Mouse (Mus musculus) CD4-positive, CD25-positive, alpha-beta regulatory T cell, adult 4 months (primary cell): ENCODE results near the gene 7530416G11Rik. TPM values are rescaled to one million over a fixed set of nuclear protein-coding genes. Genes with fewer than 3 reads are reported as not detected.

Source experiments
- ATAC-seq: one replicate; pipeline ENCODE4 v1.8.0; 2017
- polyA plus RNA-seq, 2 experiments: library from polyadenylated mRNA; unstranded; fragments of 100-300 nt; shearing (Covaris generic); gene quantifications; one replicate each; pipeline ENCODE4 v1.2.1; 2017

The 7530416G11Rik gene
- polyA plus RNA-seq, result not detected

DNA sequence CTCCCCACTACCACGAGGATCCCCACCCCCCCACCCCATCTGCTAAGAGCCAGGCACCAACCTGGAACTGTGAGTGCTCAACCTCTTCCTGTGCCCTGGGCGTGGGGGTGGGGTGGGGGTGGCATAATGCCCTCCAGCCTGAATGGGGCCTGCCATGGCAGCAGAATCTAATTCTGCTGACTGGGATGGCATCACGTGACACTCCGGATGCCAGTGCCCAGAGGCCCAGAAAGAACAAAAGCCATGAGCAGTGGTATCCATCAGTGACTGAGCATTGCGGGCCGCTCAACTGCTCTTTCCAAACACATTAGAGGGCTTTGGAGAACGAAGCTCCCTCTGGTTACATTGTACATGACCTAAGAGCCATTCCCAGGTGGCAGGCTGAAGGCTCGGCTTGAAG is at the start of gene 7530416G11Rik:
Gene 7530416G11Rik (minus strand): TSS at position 101 of the 400 bp plus-strand sequence.
- ATAC-seq, result no peak

- no peak for ATAC-seq
Measured at GRCm38 (mm10) chr15:85546500-85546899, 43.5 kb upstream of the 7530416G11Rik start.

DNA sequence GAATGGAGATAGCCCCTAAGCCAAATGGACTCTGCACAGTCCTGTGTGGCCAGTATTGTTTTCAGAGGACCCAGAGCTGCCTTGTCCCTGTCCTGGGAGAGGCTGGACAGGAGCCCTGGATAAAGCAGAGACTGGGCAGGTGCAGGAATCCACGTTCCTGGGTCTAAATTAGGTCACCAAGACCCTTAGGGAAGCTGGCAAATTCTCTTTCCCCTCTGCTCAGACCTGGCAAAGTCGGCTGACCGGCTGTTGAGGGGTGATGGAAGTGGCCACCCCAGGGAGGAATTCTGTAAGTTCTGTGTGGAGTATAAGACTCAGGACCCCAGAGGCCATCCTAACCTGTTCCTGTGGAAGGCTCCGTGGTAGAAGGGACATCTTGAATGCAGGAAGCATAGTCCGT is 42.3 kb upstream of the 7530416G11Rik start:
- ATAC-seq, result no peak

GRCm38 (mm10) chr15:85538170-85538569 is 35.1 kb upstream of the 7530416G11Rik start:
- ATAC-seq, result no peak

DNA sequence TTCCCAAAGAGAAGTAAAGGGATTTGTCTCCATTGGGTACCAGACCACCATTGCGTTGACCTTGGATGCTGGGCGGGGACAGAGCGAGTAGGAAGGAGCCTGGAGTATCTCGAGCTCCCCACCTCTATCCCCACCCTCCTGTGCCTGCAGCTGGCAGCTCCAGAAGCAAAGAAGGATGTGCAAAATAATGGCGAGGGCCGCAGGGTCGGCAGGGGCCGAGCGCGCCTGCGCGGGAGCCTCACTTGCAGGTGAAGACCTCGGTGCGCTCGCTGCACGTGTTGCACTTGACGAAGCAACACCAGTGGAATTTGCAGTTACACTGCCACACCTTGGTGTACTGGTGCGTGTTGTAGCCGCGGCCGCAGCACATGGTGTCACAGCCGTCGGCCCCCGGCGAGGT is 34.1 kb upstream of the 7530416G11Rik start:
- ATAC-seq, result no peak

DNA sequence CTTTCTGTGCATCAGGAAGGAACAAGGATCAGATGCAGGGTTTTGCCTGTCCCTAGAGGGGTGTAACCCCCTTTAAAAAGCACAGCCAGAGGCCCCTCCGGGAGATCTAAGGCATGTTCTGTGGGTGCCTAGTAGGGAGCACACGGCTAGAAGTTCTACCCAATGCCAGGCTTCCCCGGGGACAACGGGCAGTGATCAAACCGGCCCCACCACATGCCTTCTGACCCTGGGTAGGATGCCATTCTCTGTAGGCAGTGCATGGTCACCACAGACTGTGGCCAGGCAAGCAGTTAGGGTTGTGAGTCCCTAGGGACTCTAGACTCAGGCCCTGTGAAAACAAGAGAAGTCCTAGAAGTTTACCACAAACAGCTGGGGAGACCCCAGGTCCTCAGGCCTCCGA is 31.6 kb upstream of the 7530416G11Rik start:
- ATAC-seq, result no peak

DNA sequence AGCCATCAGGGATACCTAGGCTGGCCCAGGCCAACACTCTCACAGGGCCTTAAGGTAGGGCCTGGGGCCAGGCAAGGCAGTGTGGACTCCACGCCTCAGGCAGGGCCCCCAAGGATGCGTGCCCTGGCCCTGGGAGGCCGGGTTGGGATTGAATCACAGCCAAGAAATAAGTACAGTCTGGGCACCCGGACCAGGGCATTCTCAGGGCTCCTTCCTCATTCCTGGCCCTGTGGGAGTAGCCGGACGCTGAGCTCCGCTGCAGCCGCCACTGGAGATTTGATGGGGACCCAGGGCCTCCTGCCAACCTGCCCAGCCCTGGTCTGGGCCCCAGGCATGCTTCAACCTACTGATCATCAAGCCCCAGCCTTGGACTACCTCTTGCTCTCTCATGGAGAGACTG is 31.2 kb upstream of the 7530416G11Rik start:
- no peak for ATAC-seq

DNA sequence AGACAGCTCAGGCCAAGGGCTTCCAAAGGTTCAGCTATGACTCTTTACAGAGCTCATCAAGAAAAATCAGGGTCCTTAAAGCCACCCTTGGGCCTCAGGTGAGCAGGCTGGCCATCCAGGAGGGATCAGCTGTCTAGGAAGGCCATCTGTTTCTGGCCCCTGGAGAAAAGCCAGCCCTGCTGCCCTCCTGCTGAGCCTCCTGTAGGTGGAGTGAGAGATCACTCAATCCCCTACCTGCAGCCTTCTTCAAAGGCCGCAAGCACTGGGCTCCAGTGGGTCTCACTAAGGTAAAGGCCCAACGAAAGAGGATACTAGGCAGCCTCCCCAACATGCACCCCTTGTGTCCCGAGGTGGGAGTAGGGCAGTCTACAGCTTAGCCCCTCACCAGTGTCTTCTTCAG is 29.0 kb upstream of the 7530416G11Rik start:
- ATAC-seq, result no peak

DNA sequence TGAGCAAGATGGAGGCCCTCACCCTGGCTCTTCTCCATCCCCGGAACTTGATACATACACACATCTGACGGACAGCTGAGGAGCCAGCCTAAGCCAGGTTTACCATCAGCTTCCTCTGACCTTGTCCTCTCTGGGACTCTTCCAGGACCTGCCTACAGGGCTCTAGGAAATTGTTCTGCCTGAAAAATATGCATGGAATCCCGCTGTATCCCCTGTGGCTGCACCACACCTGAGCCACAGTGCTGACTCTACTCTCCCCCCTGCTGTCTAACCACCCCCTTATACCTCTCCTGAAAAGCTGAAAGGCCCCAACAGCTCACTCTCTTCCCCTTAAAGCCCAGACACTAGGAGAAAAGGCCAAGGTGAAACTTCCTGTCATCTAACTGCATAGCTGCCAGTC is 26.9 kb upstream of the 7530416G11Rik start:
- no peak for ATAC-seq

DNA sequence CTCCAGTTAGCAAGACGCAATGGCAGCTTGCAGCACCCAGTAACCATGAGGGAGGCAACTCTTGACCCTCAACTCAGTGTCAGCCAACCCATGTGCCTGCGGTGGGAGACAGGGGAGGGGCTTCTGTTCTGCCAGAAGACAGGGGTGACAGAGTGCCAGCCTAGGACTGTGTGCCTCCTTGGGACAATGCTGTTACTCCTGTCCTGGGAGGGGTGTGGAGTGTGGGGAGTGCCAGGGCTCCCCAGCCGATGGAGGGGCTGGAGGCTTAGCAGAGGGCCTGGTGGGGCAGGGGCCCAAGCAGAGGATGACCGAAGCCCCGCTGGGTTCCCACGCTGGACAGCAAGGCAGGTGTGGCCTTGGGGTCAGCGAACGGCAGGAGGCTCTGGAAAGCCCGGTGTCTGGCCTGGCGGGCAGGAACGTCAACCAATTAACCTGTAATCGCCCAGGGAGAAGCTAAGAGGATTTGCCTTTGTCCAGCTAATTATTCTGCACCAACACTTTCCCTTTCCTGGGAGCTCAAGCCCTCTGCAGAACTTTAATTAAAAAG is 21.4 kb upstream of the 7530416G11Rik start:
- no peak for ATAC-seq

DNA sequence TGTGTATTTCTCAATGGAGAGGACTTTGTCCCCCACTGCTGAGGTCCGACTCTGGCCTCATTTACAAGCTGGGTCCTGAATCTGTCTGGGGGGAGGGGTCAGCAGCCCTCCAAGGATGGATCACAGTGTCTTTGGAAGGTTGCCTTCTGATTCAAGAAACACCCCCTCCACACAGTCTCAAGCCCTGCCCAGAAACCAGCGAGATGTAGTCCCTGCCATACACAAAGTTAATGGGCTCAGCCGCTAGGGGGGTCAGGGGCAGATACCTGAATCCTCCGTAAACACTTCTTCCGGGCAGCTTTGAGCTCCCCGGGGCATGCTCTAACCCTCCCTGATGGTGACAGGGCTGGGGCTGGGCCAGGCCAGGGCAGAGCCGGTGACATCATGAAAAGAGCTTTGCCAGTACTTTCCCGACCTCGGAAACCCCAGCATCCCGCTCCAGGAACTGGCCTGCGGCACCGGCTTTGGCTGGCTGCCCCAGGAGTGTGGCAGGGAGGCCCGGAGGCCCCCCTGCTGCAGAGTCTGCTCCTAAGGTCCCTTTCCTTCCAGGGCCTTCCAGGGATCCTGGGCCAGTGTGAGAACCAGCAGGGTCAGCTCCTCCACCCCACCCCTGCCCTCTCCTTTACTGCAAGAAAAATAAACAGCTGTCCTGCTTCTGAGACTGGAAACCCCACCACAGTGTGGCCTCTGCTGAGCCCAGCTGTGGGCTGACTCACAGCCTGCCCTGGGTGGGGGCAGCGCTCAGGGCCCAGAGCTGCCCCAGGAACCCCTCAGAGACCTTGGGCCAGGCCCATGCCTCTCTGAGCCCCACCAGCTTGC is 20.4 kb upstream of the 7530416G11Rik start:
- no peak for ATAC-seq

DNA sequence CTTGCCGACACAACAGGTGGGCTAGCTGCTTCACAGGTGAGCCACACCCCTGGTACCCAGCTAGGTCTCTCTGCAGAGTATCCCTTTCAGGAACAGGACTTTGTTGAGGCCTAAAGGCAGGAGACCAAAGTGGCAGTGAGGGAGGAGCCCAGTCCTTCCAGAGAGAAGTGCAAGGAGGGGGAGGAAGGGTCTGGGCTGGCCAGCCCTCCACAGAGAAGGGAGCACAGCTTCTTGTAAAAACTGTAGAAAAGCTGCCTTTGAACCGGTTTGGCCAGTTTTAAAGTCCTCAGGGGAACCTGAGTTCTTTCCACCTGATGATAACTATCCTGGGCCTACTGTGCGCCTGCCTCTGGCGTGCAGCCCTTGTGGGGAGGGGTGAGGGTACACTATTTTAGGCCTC is 16.4 kb upstream of the 7530416G11Rik start:
- no peak for ATAC-seq

- no peak for ATAC-seq
Measured at GRCm38 (mm10) chr15:85507370-85508014, 4.5 kb upstream of the 7530416G11Rik start.

DNA sequence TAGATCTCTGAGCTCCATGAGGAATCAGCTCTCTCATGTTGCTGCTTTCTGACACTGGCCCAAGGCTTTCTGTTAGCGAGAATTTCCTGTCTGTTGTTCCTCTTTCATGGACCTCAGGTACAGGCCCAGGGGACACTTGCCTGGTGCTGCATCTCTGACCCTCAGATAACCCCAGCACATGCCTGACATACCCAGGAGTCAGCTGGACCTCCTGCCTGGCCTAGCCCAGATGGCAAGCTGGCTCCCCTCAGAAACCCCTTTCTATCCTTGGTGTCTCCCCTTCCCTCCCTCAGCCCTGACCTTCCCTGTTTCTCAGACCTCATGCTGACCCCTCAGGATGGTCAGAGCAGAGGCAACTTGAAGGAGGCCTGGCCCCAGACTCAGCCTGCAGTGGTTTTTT is 3.7 kb upstream of the 7530416G11Rik start:
- no peak for ATAC-seq

GRCm38 (mm10) chr15:85505118-85505925 is 2.3 kb upstream of the 7530416G11Rik start:
- no peak for ATAC-seq

DNA sequence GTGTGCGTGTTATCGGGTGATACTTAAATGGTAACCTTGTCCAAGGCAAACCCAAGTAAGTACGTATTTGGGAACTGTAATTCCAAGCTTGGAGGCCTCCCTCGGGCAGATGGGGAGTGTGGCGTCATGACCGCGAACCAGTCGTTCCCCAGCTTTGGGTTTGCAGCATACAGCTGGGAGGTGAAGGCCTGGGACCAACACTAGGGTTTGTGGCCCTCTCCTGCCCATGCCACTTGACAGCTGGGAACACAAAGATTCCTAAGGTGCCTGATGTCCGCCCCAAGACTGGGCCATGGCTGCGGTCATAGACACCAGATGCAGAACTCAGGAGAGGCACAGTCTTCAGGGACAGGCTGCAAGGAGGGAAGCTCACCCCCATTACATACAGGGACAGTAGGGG is 2.8 kb downstream of the 7530416G11Rik start:
- no peak for ATAC-seq

DNA sequence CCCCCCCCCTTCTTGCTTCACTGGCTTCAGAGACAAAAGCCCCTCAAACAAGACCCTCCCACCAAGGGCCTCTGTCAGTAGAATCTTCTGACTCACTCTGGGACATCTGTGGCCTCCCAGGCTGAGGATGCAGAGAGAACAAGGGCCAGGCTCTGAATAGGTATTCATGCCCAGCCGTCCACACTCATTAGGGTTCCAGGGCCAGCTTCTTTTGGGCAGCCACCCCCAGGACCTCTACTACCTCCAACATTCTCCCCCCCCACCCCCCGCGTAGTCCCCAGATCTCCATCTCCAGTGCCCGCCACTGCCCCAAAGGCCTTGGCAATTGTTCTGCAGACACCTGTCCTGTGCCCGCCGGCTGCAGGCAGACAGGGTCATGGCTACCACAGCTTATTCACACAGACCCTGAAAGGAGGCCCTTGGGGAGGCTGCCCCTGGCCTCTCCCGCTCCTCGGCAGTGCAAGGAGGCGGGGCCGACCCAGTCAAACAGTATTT is 5.0 kb downstream of the 7530416G11Rik start:
- ATAC-seq, result no peak

- ATAC-seq, result no peak
Measured at GRCm38 (mm10) chr15:85497548-85497947, 5.5 kb downstream of the 7530416G11Rik start.

GRCm38 (mm10) chr15:85494163-85494621 is 8.8 kb downstream of the 7530416G11Rik start:
- no peak for ATAC-seq

DNA sequence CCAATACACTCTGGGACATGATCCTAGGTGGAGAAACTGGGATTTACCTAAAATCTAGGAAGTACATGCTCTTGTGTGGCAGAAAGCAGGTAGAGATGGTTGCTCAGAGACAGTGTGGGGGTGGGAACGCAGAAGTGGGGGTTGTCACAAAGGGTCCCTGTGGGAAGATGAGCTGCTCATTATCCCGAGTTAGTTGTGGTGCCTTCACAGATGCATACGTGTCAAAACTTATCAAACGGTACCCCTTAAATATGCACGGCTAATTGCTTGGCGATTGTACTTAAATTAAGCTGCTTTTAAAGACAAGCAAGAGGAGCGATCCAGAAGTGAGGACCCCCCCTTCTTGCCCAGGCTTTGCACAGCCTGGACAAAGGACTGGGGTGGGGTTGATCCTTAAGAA is 13.3 kb downstream of the 7530416G11Rik start:
- ATAC-seq, result no peak

GRCm38 (mm10) chr15:85488900-85489299 is 14.1 kb downstream of the 7530416G11Rik start:
- no peak for ATAC-seq

GRCm38 (mm10) chr15:85480630-85481029 is 22.4 kb downstream of the 7530416G11Rik start:
- no peak for ATAC-seq

DNA sequence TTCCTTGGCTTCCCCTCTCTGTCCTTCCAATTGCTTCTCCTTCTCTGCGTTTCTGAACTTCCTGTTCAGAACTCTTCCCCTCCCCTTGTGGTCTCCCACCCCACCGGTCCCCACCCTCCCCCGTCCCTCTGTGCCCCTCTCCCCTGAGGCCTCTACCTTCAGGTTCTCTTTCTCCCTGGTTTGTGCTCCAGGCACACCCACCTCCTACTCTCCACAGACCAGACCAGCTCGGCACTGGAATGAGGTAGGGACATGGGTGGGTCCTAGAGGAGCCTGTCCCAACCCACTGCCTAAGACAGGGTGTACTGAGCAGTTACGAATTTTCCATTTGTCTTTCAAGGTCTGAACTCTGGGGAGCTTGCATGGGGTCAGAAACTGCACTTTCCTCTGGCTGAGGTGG is 23.1 kb downstream of the 7530416G11Rik start:
- no peak for ATAC-seq
